In the genomic region with DNA sequence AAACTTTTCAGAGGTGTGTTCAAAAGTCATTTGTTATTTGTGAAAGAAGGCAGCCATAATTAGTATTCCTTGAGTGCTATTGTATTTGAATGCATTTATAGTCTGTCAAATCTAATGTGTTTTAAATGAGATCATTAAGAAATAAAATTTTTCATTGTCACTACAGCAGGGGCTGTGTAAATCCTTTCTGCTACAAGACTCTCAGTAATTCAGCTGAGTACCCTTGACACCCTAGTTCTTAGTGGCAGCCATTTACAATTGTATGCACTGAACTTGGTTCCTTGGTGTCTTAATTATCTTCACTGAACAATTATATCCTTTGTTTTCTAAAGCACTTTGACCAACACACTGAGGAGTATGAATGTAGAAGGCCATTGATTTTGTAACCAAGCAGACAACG, we compare ENCODE assay signal across 16 mouse cellular contexts.
"Had no signal": no experiment of that assay in that cellular context is flagged by ENCODE, and none has a peak within 500 bp of the region (broad histone marks: within the 10 kb centered on the region; RNA-seq: fewer than 3 reads in every experiment).

No protein-coding gene starts in this region.

- H3K9me3 ChIP-seq: neural tube, embryonic 12.5 days; neural tube, embryonic 13.5 days; neural tube, embryonic 15.5 days; stomach, embryonic 15.5 days had no signal

- H3K9ac ChIP-seq: neural tube, embryonic 12.5 days; neural tube, embryonic 13.5 days; neural tube, embryonic 15.5 days; stomach, embryonic 15.5 days had no signal

- H3K27me3 ChIP-seq: neural tube, embryonic 12.5 days; neural tube, embryonic 13.5 days; neural tube, embryonic 15.5 days; stomach, embryonic 15.5 days had no signal

- H3K4me3 ChIP-seq: neural tube, embryonic 12.5 days; neural tube, embryonic 13.5 days; neural tube, embryonic 15.5 days; stomach, embryonic 15.5 days had no signal

- H3K4me2 ChIP-seq: neural tube, embryonic 12.5 days; neural tube, embryonic 13.5 days; neural tube, embryonic 15.5 days; stomach, embryonic 15.5 days had no signal

- H3K27ac ChIP-seq: neural tube, embryonic 12.5 days; neural tube, embryonic 13.5 days; neural tube, embryonic 15.5 days; stomach, embryonic 15.5 days; stomach, postnatal 0 days had no signal

- H3K36me3 ChIP-seq: neural tube, embryonic 12.5 days; neural tube, embryonic 13.5 days; neural tube, embryonic 15.5 days; stomach, embryonic 15.5 days had no signal

- DNase-seq: right cerebral cortex, adult 18-20 months; right cerebral cortex, postnatal 14 days; right cerebral cortex, postnatal 25 days; right cerebral cortex, postnatal 4 days; spleen, adult 18-20 months; thymus, adult 18-20 months; thymus, adult 2 months; thymus, postnatal 14 days; thymus, postnatal 25 days; thymus, postnatal 36 days; thymus, postnatal 4 days had no signal

- H3K4me1 ChIP-seq: neural tube, embryonic 12.5 days; neural tube, embryonic 13.5 days; neural tube, embryonic 15.5 days; stomach, embryonic 15.5 days had no signal
